Mouse (Mus musculus) liver, postnatal 0 days (tissue): ENCODE data around the gene Ciz1.

Experiments used
- CTCF ChIP-seq: sonication (generic); IDR thresholded peaks from 2 replicates; pipeline ENCODE4 v1.5.1; 2016; ENCODE audit warnings: antibody characterized with exemption, low read depth
- EP300 ChIP-seq: IDR thresholded peaks from 2 replicates; pipeline ENCODE4 v1.6.1; 2016; ENCODE audit warnings: antibody characterized with exemption, low read depth, mild to moderate bottlenecking

DNA sequence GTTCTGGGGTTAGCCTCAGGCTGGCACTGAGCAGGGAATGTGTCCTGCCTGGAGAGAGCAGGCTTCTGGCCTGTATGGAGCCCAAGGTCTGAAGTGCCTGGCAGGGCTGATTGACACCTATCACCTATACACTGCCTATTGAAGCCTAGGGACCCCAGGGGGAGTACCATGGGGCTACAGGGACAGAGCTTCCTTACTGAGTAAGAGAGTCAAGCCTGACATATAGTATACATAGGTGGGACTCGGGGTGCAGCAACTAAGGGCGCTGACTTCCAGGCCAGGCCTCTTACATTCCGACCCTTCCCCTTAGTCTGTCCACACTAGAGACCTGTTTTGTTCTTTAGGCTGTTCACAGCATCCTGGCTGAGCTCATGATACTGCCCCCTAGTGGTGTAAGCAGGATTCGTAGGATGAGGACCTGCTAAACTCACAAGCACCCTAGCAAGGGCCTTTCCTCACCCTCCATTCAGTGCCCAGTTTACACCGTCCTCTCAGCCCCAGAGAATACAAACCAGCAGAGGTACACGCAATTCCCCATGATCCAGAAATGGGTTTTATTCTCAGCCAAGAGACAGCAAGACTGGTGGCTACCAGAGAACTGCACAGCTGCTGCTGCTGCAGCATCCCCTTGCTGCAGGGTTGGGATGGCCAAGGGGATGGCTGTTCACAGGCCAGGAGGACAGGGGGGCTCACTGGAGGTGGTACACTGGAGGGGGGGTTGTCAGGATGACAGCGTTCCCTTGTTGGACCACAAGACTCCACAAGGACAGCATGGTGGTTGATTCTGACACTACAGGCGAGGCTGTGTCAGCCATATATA lies 44.0 kb upstream of the Ciz1 start:
- TF ChIP-seq CTCF (peak; percentile 87), EP300 (no peak)
